Mouse (Mus musculus) neural tube, embryonic 14.5 days (tissue): ENCODE measurements around the gene Abcc3. TPM values are rescaled to one million over a fixed set of nuclear protein-coding genes. Genes with fewer than 3 reads are reported as not detected.

Experiments
- ATAC-seq: fragments of 200-750 bp; cut with Nextera tagmentation; 2 replicates; pipeline ENCODE4 v1.8.0; 2017; ENCODE audit warnings: low read depth, mild to moderate bottlenecking, moderate TSS enrichment, moderate library complexity
- H3K27ac ChIP-seq: fragments of 300-500 bp; sonication (generic); 2 replicates; pipeline ENCODE4 v1.5.1; 2014; ENCODE audit warnings: low read depth, mild to moderate bottlenecking, control low read depth, low read length, moderate library complexity, mixed read lengths
- H3K27me3 ChIP-seq: fragments of 300-500 bp; sonication (generic); 2 replicates; pipeline ENCODE4 v1.6.1; 2014; ENCODE audit warnings: low read length; ENCODE audit not compliant: control insufficient read depth, insufficient read depth
- H3K36me3 ChIP-seq: fragments of 300-500 bp; sonication (generic); 2 replicates; pipeline ENCODE4 v1.6.1; 2014; ENCODE audit warnings: low read length, mixed read lengths; ENCODE audit not compliant: control insufficient read depth, insufficient read depth
- H3K4me1 ChIP-seq: fragments of 300-500 bp; sonication (generic); 2 replicates; pipeline ENCODE4 v1.6.1; 2014; ENCODE audit warnings: low read length; ENCODE audit not compliant: control insufficient read depth, insufficient read depth
- H3K4me2 ChIP-seq: fragments of 300-500 bp; sonication (generic); 2 replicates; pipeline ENCODE4 v1.6.1; 2014; ENCODE audit warnings: mild to moderate bottlenecking, low read depth, low read length, control low read depth
- H3K4me3 ChIP-seq: fragments of 300-500 bp; sonication (generic); 2 replicates; pipeline ENCODE4 v1.5.1; 2014; ENCODE audit warnings: low read depth, low read length, control low read depth, mixed read lengths
- H3K9ac ChIP-seq: fragments of 300-500 bp; sonication (generic); replicated peaks from 2 replicates; pipeline ENCODE4 v1.6.1; 2014; ENCODE audit warnings: low read depth, mild to moderate bottlenecking, control low read depth, low read length, mixed read lengths
- H3K9me3 ChIP-seq: fragments of 300-500 bp; sonication (generic); 2 replicates; pipeline ENCODE4 v1.6.1; 2016; ENCODE audit warnings: low read length; ENCODE audit not compliant: control insufficient read depth
- WGBS: fragments of 180-500 bp; shearing (Covaris S2); extraction: QIAGEN DNeasy Blood & Tissue Kit; methylation state at CpG from one replicate; pipeline ENCODE4 v1.1.7; 2014; 5-methylcytosine and 5-hydroxymethylcytosine counted together
- polyA plus RNA-seq: library from polyadenylated mRNA; unstranded; fragments of >200 nt; fragmentation: Nextera tagmentation; extraction: Ambion mirVana; gene quantifications from 2 replicates; pipeline ENCODE4 v1.2.1, GENCODE M21; 2014

Abcc3 gene
- polyA plus RNA-seq: 0.81 and 1.4 TPM in 2 replicates

DNA sequence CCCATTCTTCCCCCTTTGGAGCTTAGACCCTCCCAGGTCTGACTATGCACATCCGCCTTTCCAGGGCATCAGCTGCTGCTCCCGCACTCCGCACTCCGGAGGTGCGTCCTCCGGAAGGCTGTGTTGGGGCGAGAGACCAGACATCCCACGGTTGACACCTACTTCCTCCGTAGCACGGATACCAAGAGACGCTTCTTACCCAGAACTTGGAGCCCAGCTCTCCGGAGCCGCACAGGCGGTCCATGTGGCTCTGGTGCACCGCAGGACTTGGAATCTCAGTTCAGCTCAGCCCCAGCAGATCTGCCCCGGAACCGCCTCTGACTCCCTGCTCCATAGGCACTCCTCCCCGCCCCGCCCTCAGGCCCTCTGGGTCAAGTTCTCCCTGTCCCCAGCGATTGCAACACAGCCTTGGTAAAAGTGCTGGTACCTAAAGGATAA is at the start of gene Abcc3:
Abcc3 (minus strand) TSS at position 326 of the 438 bp plus-strand sequence.
- H3K27ac ChIP-seq: no peak within 1 kb of the TSS
- no peak within 1 kb of the TSS for H3K9ac ChIP-seq
- no peak for ATAC-seq
- H3K4me3 ChIP-seq: peak within 1 kb of the TSS; percentile 6; the same call in 1 of the 2 replicates
- H3K9me3 ChIP-seq: no peaks in the 10 kb centered on the region
- no peak within 1 kb of the TSS; the same call in 1 of the 2 replicates for H3K4me2 ChIP-seq
- H3K27me3 ChIP-seq: no peaks in the 10 kb centered on the region
- no peaks in the 10 kb centered on the region for H3K36me3 ChIP-seq
- no peaks in the 10 kb centered on the region for H3K4me1 ChIP-seq
- WGBS: 15% methylated on average over 20 of the region's 20 CpGs

GRCm38 (mm10) chr11:94441752-94442151 is 49.0 kb upstream of the Abcc3 start:
- Histone ChIP-seq H3K27me3 (no peaks in the 10 kb centered on the region), H3K4me3 (no peak overlapping the region), H3K9me3 (no peaks in the 10 kb centered on the region), H3K4me2 (no peak overlapping the region), H3K27ac (no peak overlapping the region), H3K36me3 (no peaks in the 10 kb centered on the region; the same call in 1 of the 2 replicates), H3K9ac (no peak overlapping the region), H3K4me1 (peaks cover 26% of the 10 kb centered on the region)
- 68% methylated on average over 9 of the region's 9 CpGs for WGBS
- no peak for ATAC-seq

DNA sequence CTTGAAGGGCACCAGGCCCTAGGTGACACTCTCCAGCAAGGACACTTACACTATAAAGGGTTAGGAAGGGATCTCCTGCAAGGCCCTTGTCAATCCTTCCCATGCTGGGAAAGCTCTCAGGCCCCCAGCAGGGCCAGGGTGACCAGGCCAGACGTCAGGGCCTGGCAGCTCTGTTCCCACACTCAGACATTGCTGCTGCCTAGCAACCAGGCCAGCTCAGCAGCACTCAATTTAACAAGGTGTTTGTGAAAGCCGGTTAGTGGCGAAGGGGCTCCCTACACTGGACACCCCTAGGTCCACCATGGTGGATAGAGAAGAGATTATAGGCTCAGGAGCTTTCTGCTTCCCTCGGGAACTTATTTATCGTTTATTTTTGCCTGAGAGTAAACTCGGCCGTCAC is 48.3 kb upstream of the Abcc3 start:
- Histone ChIP-seq H3K4me1 (peaks cover 26% of the 10 kb centered on the region), H3K9me3 (no peaks in the 10 kb centered on the region), H3K4me3 (no peak overlapping the region), H3K4me2 (no peak overlapping the region), H3K27ac (0 out of 2 replicates have a peak overlapping the region, but pooled peaks have one; percentile 28), H3K9ac (no peak overlapping the region), H3K27me3 (no peaks in the 10 kb centered on the region), H3K36me3 (no peaks in the 10 kb centered on the region; the same call in 1 of the 2 replicates)
- WGBS: 36% methylated on average over 7 of the region's 7 CpGs
- peak; percentile 29; the same call in 1 of the 2 replicates for ATAC-seq

GRCm38 (mm10) chr11:94440421-94440820 is 47.6 kb upstream of the Abcc3 start:
- H3K4me2 ChIP-seq: no peak overlapping the region
- H3K36me3 ChIP-seq: no peaks in the 10 kb centered on the region; the same call in 1 of the 2 replicates
- H3K9ac ChIP-seq: no peak overlapping the region
- WGBS: 46% methylated on average over 6 of the region's 6 CpGs
- H3K4me1 ChIP-seq: peaks cover 24% of the 10 kb centered on the region
- ATAC-seq: no peak
- no peak overlapping the region for H3K27ac ChIP-seq
- H3K9me3 ChIP-seq: no peaks in the 10 kb centered on the region
- H3K27me3 ChIP-seq: no peaks in the 10 kb centered on the region
- no peak overlapping the region for H3K4me3 ChIP-seq

DNA sequence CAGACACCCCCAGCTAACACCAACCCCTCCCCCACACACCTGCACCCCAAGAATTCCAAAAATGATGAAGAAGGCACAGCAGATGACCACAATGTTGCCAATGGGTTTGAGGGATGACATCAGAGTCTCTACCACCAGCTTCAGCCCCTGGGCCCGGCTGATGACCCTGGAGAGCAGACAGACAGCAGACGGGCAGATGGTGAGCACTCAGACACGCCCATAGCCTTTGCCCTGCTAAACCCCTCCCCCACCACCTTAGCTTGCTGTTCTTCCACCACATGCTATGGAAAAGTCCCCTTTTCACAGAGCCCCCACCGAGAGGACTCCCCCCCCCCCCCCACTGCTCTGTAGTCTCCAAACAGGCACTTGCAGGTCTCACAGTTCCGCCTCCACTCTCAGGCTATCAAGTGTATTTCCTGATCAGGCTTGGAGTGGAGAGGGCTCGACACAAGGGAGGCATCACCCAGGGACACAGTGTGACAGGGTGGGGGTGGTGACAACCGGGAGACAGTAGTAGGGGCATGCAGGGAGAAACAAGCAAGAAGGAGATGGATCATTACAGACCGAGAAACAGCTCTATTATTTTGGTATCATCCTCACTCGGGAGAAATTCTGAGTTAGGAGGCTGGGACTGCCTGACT is 36.3 kb upstream of the Abcc3 start:
- Histone ChIP-seq H3K27ac (peak overlapping the region; percentile 52; the same call in 1 of the 2 replicates), H3K36me3 (peaks cover 11% of the 10 kb centered on the region; the same call in 1 of the 2 replicates), H3K9me3 (no peaks in the 10 kb centered on the region), H3K4me1 (peaks cover 10% of the 10 kb centered on the region), H3K4me2 (no peak overlapping the region), H3K27me3 (no peaks in the 10 kb centered on the region), H3K9ac (no peak overlapping the region), H3K4me3 (no peak overlapping the region)
- no peak for ATAC-seq
- WGBS: 16% methylated on average over 9 of the region's 9 CpGs

DNA sequence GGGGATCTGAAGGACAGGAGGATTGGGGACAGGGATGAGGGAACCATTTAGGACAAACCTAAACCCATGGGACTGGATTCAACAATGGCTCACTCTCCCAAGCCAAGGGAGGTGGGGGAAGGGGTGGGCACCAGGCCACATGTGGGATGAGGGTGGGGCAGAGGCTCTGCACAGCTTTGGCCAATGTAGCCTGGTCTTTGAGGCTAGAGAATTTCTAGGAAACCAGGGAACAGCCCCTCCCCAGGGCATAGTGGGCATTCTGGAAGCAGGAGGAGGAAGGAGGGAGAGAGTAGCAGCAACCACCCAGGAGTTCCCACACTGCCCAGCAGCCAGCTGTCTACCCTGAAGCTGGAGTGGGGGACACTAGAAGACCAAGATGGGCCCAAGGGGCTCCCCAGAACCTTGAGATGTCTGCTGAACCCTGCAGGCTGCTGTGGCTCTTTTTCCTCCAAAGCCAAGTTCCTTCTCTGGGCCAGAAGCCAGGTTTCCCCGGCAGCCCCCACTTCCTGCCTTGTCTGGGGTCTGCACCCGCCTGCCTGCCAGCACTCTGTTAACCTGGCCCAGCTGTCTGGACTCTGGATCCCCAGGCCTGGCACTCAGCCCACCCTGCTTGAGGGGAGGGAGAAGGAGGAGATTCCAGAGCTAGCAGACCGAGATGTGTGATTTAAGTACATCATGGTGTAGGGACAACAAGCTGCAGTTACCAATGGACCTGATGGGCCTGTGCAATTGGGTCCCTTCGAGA is 35.5 kb upstream of the Abcc3 start:
- H3K36me3 ChIP-seq: peaks cover 11% of the 10 kb centered on the region; the same call in 1 of the 2 replicates
- no peaks in the 10 kb centered on the region for H3K27me3 ChIP-seq
- H3K4me3 ChIP-seq: no peak overlapping the region
- peak overlapping the region; percentile 52; the same call in 1 of the 2 replicates for H3K27ac ChIP-seq
- WGBS: 18% methylated on average over 4 of the region's 4 CpGs
- no peaks in the 10 kb centered on the region for H3K9me3 ChIP-seq
- H3K4me2 ChIP-seq: no peak overlapping the region
- ATAC-seq: peak; percentile 80
- H3K4me1 ChIP-seq: peaks cover 8% of the 10 kb centered on the region
- no peak overlapping the region for H3K9ac ChIP-seq

- Histone ChIP-seq H3K27me3 (no peaks in the 10 kb centered on the region), H3K4me3 (no peak overlapping the region), H3K9ac (no peak overlapping the region), H3K4me2 (no peak overlapping the region), H3K27ac (no peak overlapping the region), H3K36me3 (0 out of 2 replicates have a peak, but pooled peaks cover 6% of the 10 kb centered on the region), H3K4me1 (peaks cover 8% of the 10 kb centered on the region), H3K9me3 (no peaks in the 10 kb centered on the region)
- ATAC-seq: no peak
- 63% methylated on average over 14 of the region's 14 CpGs for WGBS
Observed at GRCm38 (mm10) chr11:94425656-94426055, 32.9 kb upstream of the Abcc3 start.

DNA sequence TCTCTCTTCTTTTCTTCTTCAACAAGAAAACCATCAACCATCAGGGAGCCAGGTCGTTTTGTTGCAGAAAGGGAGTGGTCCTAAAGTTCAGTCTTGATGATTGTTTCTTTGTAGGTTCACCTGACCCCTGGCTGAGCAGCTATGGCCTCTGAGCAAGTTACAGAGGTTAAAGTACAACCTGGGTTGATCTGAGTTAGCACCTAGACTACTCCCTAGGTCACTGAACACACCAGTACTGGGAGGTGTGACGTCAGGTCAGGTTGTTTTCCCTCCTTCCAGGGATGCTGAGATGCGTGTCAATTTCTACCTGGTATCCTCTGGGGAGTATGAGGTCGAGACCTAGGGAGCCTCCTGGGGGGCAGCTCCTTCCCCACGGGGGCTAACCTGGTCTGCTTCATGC is 32.4 kb upstream of the Abcc3 start:
- H3K27ac ChIP-seq: no peak overlapping the region
- H3K4me2 ChIP-seq: no peak overlapping the region
- H3K4me3 ChIP-seq: no peak overlapping the region
- WGBS: 47% methylated on average over 5 of the region's 5 CpGs
- no peak for ATAC-seq
- no peak overlapping the region for H3K9ac ChIP-seq
- H3K27me3 ChIP-seq: no peaks in the 10 kb centered on the region
- 0 out of 2 replicates have a peak, but pooled peaks cover 6% of the 10 kb centered on the region for H3K36me3 ChIP-seq
- no peaks in the 10 kb centered on the region for H3K9me3 ChIP-seq
- H3K4me1 ChIP-seq: peaks cover 8% of the 10 kb centered on the region

DNA sequence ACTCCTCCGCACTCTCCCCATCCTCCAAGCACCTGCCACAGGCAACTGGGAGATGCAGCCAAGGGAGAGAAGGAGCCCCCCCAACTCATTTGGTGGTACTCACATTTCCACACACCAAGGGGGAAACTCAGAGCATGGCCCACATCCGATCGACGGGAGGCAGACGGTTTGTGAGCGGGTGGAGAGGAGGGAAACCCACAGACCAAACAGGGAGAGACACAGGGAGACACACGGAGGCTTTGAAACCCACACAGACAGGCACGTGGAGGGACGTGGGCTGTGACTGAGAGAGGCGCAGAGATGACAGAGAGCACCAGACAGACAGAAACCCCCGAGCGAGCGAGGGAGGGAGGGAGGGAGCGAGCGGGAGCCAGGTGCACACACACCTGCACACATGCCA is 31.6 kb upstream of the Abcc3 start:
- H3K4me2 ChIP-seq: no peak overlapping the region
- H3K27ac ChIP-seq: no peak overlapping the region
- WGBS: 41% methylated on average over 15 of the region's 15 CpGs
- peaks cover 8% of the 10 kb centered on the region for H3K4me1 ChIP-seq
- no peaks in the 10 kb centered on the region for H3K9me3 ChIP-seq
- ATAC-seq: no peak
- H3K27me3 ChIP-seq: no peaks in the 10 kb centered on the region
- H3K9ac ChIP-seq: no peak overlapping the region
- H3K36me3 ChIP-seq: 0 out of 2 replicates have a peak, but pooled peaks cover 6% of the 10 kb centered on the region
- H3K4me3 ChIP-seq: no peak overlapping the region
